Mouse (Mus musculus) CH12.LX (cell line): ENCODE measurements around the gene Creg1. TPM values are rescaled to one million over a fixed set of nuclear protein-coding genes. Genes with fewer than 3 reads are reported as not detected.

Experiments
- DNase-seq: peaks from one replicate; pipeline ENCODE4 v3.0.0-alpha.2; 2013; ENCODE audit errors: extremely low read depth
- H3K27ac ChIP-seq: 2 replicates; pipeline ENCODE4 v1.5.1; 2012; ENCODE audit warnings: low read depth, mild to moderate bottlenecking, control low read depth, moderate library complexity; ENCODE audit not compliant: insufficient read depth
- H3K27me3 ChIP-seq: replicated peaks from 2 replicates; pipeline ENCODE3; 2012; ENCODE audit warnings: inconsistent platforms
- H3K36me3 ChIP-seq, 2 experiments: replicated peaks in 1 of 2; 2 replicates each; pipeline versions ENCODE3 to v1.6.1; 2012; ENCODE audit warnings: inconsistent platforms in 1 of 2, low read length in 1 of 2, mild to moderate bottlenecking in 1 of 2, mixed read lengths in 1 of 2, moderate library complexity in 1 of 2; ENCODE audit not compliant: control insufficient read depth in 1 of 2, insufficient read depth in 1 of 2
- H3K4me1 ChIP-seq, 2 experiments: 2 replicates each; pipeline ENCODE4 v1.6.1; 2012; ENCODE audit warnings: inconsistent platforms in 1 of 2, moderate library complexity in 1 of 2; ENCODE audit not compliant: insufficient read depth in 2 of 2, control insufficient read depth in 1 of 2
- H3K4me2 ChIP-seq: 2 replicates; pipeline ENCODE4 v1.6.1; 2012; ENCODE audit warnings: low read depth, mild to moderate bottlenecking, control low read depth; ENCODE audit not compliant: poor library complexity, insufficient read depth, severe bottlenecking
- H3K4me3 ChIP-seq, 3 experiments: fragments of 150-350 bp in 1 of 3; sonication (generic) in 1 of 3; replicated peaks in 1 of 3; 2 replicates each; pipeline versions ENCODE3 to v1.5.1; 2011 to 2012; ENCODE audit warnings: low read depth in 2 of 3, low read length in 2 of 3, mild to moderate bottlenecking in 2 of 3, moderate library complexity in 2 of 3, control low read depth in 1 of 3, improper control_type of control experiment in 1 of 3, inconsistent platforms in 1 of 3, mixed read lengths in 1 of 3; ENCODE audit not compliant: poor library complexity in 1 of 3
- H3K79me2 ChIP-seq: replicated peaks from 2 replicates; pipeline ENCODE4 v1.6.1; 2012; ENCODE audit warnings: mild to moderate bottlenecking, moderate library complexity; ENCODE audit not compliant: control insufficient read depth, poor library complexity, insufficient read depth, severe bottlenecking; ENCODE audit errors: extremely low read depth
- H3K9ac ChIP-seq: 2 replicates; pipeline ENCODE4 v1.6.1; 2012; ENCODE audit warnings: low read depth, mild to moderate bottlenecking, control low read depth, moderate library complexity; ENCODE audit not compliant: insufficient read depth
- H3K9me3 ChIP-seq: replicated peaks from 2 replicates; pipeline ENCODE3; 2012; ENCODE audit warnings: low read length, inconsistent platforms, mixed read lengths
- BHLHE40 ChIP-seq: IDR thresholded peaks from 2 replicates; pipeline ENCODE4 v1.6.1; 2011; ENCODE audit warnings: mild to moderate bottlenecking, low read depth, low read length, improper control_type of control experiment
- CHD1 ChIP-seq: IDR thresholded peaks from 2 replicates; pipeline ENCODE4 v1.6.1; 2012; ENCODE audit warnings: low read depth, low read length, improper control_type of control experiment, inconsistent platforms
- CTCF ChIP-seq, 2 experiments: IDR thresholded peaks in 1 of 2; conservative IDR thresholded peaks in 1 of 2; 2 replicates each; pipeline ENCODE4 v1.5.1; 2011 to 2012; ENCODE audit warnings: low read depth in 2 of 2, low read length in 2 of 2, improper control_type of control experiment in 1 of 2, inconsistent platforms in 1 of 2, mild to moderate bottlenecking in 1 of 2, moderate library complexity in 1 of 2
- E2F4 ChIP-seq: IDR thresholded peaks from 2 replicates; pipeline ENCODE4 v1.6.1; 2011; ENCODE audit warnings: low read depth, low read length, improper control_type of control experiment; ENCODE audit not compliant: insufficient replicate concordance
- GABPA ChIP-seq: IDR thresholded peaks from 2 replicates; pipeline ENCODE4 v1.6.1; 2012; ENCODE audit warnings: low read depth, low read length, improper control_type of control experiment, inconsistent platforms; ENCODE audit not compliant: insufficient replicate concordance
- JUN ChIP-seq: IDR thresholded peaks from 2 replicates; pipeline ENCODE4 v1.6.1; 2011; ENCODE audit warnings: low read depth, mild to moderate bottlenecking, low read length, improper control_type of control experiment, moderate library complexity; ENCODE audit not compliant: insufficient read depth
- KAT2A ChIP-seq: IDR thresholded peaks from 2 replicates; pipeline ENCODE4 v1.6.1; 2012; ENCODE audit warnings: low read length, improper control_type of control experiment, inconsistent platforms; ENCODE audit not compliant: insufficient replicate concordance
- MAFK ChIP-seq: IDR thresholded peaks from 2 replicates; pipeline ENCODE4 v1.6.1; 2011; ENCODE audit warnings: low read length, improper control_type of control experiment; ENCODE audit not compliant: insufficient replicate concordance
- MEF2A ChIP-seq: IDR thresholded peaks from 2 replicates; pipeline ENCODE4 v1.6.1; 2014; ENCODE audit warnings: low read depth, mild to moderate bottlenecking, inconsistent platforms, low read length, improper control_type of control experiment, borderline replicate concordance
- MXI1 ChIP-seq: IDR thresholded peaks from 2 replicates; pipeline ENCODE4 v1.6.1; 2011; ENCODE audit warnings: mild to moderate bottlenecking, low read depth, low read length, improper control_type of control experiment
- POLR2AphosphoS2 ChIP-seq: IDR thresholded peaks from 2 replicates; pipeline ENCODE4 v1.6.1; 2011; ENCODE audit warnings: low read depth, low read length, improper control_type of control experiment
- RAD21 ChIP-seq: IDR thresholded peaks from 2 replicates; pipeline ENCODE4 v1.6.1; 2011; ENCODE audit warnings: low read depth, mild to moderate bottlenecking, low read length, improper control_type of control experiment, moderate library complexity
- SMC3 ChIP-seq: IDR thresholded peaks from 2 replicates; pipeline ENCODE4 v1.6.1; 2011; ENCODE audit warnings: low read depth, low read length, improper control_type of control experiment
- TBP ChIP-seq: conservative IDR thresholded peaks from 2 replicates; pipeline ENCODE4 v1.6.1; 2011; ENCODE audit warnings: low read depth, low read length, improper control_type of control experiment
- USF2 ChIP-seq: conservative IDR thresholded peaks from 2 replicates; pipeline ENCODE4 v1.6.1; 2011; ENCODE audit warnings: low read depth, low read length, improper control_type of control experiment
- ZKSCAN1 ChIP-seq: IDR thresholded peaks from 2 replicates; pipeline ENCODE4 v1.6.1; 2012; ENCODE audit warnings: low read depth, inconsistent platforms, low read length, improper control_type of control experiment, borderline replicate concordance
- ZMIZ1 ChIP-seq: IDR thresholded peaks from 2 replicates; pipeline ENCODE4 v1.6.1; 2012; ENCODE audit warnings: low read depth, mild to moderate bottlenecking, inconsistent platforms, low read length, improper control_type of control experiment
- dilution Hi-C: fragments of 300-500 bp; cut with MboI; formaldehyde crosslinking; loops from 2 replicates; pipeline ENCODE4 v1.14.3; 2020; ENCODE audit warnings: low sequenced_read_pairs; ENCODE audit not compliant: extremely low pct_unique_long_range_greater_than_20kb, extremely low pct_ligation_motif_present
- in situ Hi-C: fragments of 300-500 bp; cut with MboI; formaldehyde crosslinking; loops from 3 replicates; pipeline ENCODE4 v1.14.3; 2019; ENCODE audit warnings: low sequenced_read_pairs, low pct_ligation_motif_present, low pct_unique_long_range_greater_than_20kb, mixed read lengths
- polyA plus RNA-seq: library from polyadenylated mRNA; unstranded; fragments of >175 nt; gene quantifications from 2 replicates; pipeline ENCODE4 v1.2.1, GENCODE M21; 2012; ENCODE audit warnings: low read depth; ENCODE audit not compliant: insufficient read length
- total RNA-seq, 2 experiments: library from RNA; depleted of rRNA; stranded (reverse); fragments of 300-350 nt in 1 of 2; fragments of >200 nt in 1 of 2; gene quantifications; 2 replicates each; pipeline ENCODE4 v1.2.3; 2012 to 2014

Gene Creg1
- total and polyA plus RNA-seq, 3 experiments, result 22.3 to 44.3 (median 38.2) TPM

DNA sequence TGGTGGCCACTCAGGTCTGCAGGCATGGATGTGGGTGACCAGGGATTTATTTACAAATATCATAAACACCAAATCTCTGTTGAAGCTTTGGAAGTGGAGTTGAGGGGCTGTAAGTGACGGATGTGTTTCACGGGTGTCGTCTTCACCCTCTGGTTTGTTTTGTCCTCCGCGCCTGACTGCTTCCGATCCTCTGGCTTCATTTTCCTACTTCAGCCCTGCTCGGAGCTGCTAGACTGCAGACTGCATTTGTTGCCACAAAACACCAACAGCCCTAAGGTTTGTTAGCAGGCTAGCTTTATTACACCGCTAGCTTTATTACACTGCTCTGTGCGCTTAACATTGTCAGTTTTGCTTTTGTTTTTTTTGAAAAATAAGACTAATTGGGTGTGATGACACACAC is 27.9 kb downstream of the Creg1 start:
- no peaks in the 10 kb centered on the region for H3K36me3 ChIP-seq
- no peaks in the 10 kb centered on the region for H3K79me2 ChIP-seq
- in situ Hi-C loops, result no loop called here
- DNase-seq, result no peak
- TF ChIP-seq USF2 (no peak), POLR2AphosphoS2 (no peak)
- TF ChIP-seq, all 38 proteins: peak for 0
- no peak overlapping the region for H3K27ac ChIP-seq
- no peak overlapping the region for H3K4me3 ChIP-seq
- H3K27me3 ChIP-seq, result no peaks in the 10 kb centered on the region
- no peaks in the 10 kb centered on the region for H3K4me1 ChIP-seq
- dilution Hi-C loops, result no loop called here
- no peak overlapping the region for H3K9ac ChIP-seq
- no peaks in the 10 kb centered on the region for H3K9me3 ChIP-seq
- no peak overlapping the region for H3K4me2 ChIP-seq

DNA sequence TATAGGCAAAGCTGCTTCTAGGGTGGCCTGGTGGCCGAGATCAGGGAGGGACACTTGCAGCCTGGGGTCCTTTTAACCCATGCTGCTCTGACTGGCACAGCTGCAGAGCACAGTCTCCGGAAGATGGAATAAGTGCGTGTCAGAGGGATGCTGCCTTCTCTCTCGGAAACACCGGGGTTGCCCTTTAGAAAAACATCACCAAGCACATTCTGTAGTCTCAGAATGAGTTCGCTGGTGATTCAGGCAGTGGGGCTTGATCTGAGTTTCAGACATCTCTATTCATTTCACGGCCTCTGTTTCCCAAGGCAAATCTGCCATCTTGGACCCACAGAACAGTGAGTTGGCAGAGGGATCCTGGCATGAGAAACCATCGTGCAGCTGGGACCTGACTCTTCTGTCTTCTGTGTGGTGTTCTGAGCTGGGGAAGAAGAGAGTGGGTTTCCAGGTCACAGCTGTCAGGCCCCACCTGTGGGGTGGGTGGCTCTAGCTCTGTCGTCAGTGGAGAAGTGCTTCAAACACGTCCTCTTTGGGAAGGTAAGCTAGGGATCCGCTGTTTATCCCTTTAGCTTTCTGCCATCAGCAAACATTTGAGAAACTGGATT is 38.3 kb downstream of the Creg1 start:
- in situ Hi-C loops (loop anchor here (25.0 kb wide), 1 partner anchor 585 kb away; the partner anchor contains the start of gene Tada1), dilution Hi-C loops (no loop called here)
- no peak for DNase-seq
- Histone ChIP-seq H3K27ac (no peak overlapping the region), H3K4me2 (no peak overlapping the region), H3K79me2 (no peaks in the 10 kb centered on the region), H3K4me1 (0 out of 4 replicates have a peak, but pooled peaks cover 0 to 3% of the 10 kb centered on the region in 2 experiments), H3K27me3 (no peaks in the 10 kb centered on the region), H3K4me3 (no peak overlapping the region), H3K36me3 (no peaks in the 10 kb centered on the region), H3K9me3 (no peaks in the 10 kb centered on the region), H3K9ac (no peak overlapping the region)
- TF ChIP-seq JUN (no peak), RAD21 (no peak), E2F4 (no peak), MXI1 (no peak), SMC3 (no peak), BHLHE40 (no peak), ZKSCAN1 (no peak), TBP (no peak), GABPA (no peak), ZMIZ1 (no peak), MAFK (no peak), CTCF (conservative IDR thresholded peaks at IDR 0.05 in 1 of 2, IDR thresholded peaks at IDR 0.05 in 1 of 2; ENCODE audit: low read depth in 2 of 2, low read length in 2 of 2) (no peak), POLR2AphosphoS2 (no peak), CHD1 (no peak), KAT2A (no peak), MEF2A (no peak)
